Mouse (Mus musculus) neural tube, embryonic 10.5 days (tissue): ENCODE results near the gene Agbl1.

Source experiments
- DNase-seq: peaks from one replicate; pipeline ENCODE4 v3.0.0-alpha.2; 2017; ENCODE audit warnings: low spot score; ENCODE audit errors: extremely low spot score

The Agbl1 gene

DNA sequence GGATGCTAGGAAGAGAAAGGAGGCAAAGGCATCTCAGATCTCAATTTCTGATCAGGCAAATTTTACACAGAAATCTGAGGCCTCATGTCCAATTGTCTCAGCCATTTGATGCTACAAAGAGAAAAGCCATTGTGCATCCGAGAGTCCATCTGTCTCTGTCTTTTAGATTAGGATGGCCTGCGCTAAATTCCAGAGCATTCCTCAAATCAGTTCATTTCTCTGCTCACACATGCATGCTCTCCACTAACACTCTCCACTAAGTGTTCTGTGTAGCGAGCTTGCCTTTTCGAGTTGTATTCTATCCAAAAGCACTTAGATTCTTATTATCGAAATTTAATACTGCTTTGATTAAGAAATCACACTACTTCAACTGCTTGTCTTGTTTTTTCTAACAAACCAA, 159.6 kb downstream of the Agbl1 start:
- no peak for DNase-seq

DNA sequence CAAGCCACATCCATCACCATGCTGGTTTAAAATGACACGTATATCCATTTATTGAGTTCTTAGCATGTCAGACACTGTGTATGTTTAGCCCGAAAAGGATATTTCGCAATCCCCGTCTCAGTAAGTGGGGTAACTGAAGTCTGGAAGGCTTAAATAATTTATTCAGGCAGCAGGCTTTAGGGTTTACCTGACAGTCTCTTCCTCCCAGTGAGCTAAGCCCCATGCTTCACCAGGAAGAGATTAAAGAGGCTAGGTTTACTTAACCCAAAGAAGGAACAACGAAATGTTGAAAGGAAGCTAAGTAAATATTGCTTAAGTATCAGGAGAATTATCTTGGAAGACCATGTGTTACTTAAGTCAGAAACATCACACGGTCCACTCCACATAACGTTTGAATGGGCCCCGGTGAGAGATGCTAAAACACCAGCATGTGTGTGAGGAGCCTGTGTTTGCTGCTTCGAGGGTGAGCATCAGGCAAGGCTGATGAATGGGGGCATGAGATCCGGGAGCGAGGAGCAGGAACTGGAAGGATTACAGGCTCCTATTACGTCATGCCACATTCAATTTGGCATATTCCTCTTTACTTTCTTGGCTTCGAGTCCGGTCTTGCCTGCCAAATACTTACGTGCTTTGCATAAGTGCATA, 162.7 kb downstream of the Agbl1 start:
- DNase-seq, result no peak

DNA sequence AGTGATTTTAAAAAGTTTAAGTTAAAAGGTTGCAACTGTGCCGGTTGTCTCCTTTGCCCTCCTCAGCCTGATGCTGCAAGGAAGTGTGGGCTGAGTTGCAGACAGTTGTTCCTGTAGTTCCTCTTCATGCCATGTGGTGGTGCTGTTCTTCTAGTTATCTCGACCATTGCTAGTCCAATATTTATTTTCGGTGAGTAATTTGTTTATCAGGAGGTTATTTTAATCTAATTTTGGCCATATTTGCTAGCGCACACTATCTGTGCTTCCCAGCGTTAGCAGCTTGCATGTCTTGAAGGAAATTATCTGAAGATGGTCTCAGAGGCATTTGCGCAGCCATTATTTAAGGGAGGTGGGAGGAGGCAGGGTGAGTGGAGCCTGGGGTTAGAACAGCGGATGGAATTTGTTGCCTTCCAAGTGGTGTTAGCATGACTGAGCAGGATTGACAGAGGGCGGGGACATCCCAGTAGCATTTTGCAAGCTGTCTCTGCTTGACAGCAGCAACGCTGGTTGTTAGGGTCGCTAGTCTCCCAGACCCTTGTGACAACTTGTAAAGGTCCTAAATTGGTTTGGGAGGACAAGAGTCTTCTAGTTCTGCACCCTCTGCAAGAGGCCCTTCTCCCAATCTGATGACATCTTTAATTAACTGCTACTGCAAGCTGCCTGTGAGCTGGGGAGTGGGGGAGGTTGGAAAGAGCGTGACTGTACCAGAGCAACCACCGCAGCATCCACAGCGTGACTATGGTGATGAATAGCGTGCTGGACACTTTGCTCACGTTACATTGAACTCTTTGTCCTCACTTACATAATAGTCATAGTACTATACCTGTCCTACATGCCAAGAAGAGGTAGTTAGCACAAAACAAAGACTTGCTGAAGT, 163.5 kb downstream of the Agbl1 start:
- peak; percentile 67 for DNase-seq

DNA sequence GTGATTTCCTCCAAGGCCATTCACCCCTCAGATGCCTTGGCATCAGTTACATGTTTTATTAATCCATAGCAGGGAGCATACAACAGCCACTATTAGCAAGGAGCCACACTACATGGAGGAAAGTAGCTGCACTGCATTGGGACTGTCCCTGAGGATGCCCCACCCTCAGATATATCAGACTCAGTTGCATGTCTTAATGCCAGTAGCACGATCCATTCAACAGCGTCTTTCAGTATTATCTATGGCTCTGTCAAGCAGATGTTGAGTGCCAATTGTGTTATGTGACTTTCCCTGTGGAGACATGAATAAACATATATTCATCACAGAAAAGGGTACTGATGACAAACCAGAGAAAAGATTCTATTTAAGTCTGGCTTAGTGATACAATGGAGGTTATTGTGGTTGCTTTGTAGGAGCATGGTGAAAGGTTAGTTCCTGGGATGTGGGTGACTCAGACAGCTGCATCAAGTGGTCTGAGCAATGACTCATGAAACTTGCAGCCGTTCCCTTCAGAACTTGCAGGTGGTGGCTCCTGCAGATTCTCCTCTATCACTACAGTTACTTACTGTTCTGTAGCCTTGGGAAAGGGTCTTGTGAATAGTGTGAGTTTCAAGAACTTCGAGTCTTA, 178.4 kb downstream of the Agbl1 start:
- no peak for DNase-seq

DNA sequence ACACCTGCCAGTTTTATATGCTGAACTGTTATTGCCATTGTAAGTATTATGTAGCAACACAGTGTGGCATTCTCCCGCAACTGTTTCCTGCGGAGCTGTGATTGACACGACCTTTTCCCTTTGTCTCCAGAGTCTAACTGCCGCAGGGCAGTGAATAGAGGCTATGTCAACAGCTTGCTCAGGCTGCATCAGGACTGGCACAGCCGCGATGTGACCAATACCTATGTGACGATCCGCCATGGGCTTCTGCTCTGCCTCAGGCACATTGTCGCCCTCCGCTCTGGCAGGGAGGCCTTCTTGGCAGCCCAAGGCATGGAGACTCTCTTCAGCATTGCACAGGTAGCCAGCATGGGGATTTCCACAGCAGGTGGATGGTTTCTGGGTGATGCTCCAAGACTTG, 179.3 kb downstream of the Agbl1 start:
- no peak for DNase-seq

DNA sequence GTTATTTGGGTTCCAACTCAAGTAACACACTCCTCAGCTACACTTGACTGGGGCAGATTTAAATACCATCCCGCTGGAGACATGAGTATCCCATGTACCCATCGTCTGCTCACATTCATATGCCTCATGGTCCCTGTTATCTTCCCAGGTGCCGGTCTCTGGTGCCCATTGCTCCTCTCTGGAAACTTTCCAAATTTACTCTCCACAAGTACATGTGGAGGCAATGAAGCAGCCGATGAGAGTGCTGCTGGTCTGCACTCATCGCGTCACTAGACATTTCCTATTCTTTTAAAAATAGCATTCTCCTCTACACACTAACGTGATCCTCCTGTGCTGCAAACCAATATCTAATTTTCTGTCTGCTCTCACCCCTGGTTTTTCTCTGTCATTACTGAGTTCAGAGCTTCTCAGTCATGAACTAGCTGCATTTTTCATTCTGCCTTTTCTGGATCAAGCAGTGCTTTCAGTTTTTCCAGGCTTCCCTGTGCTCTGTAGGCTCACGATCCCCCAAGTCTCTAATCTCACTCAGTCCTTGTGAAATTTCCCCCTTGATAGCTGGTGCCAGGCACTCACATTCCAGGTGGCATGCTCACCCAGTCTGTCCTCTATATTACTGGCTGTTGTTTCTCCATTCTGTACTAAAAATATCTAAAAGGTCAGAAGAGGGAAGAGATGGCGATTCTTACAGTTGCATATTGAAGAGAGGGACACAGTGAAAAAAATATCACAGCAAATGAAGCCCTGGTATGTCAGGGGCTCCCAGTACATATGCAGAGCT, 180.9 kb downstream of the Agbl1 start:
- DNase-seq, result no peak

DNA sequence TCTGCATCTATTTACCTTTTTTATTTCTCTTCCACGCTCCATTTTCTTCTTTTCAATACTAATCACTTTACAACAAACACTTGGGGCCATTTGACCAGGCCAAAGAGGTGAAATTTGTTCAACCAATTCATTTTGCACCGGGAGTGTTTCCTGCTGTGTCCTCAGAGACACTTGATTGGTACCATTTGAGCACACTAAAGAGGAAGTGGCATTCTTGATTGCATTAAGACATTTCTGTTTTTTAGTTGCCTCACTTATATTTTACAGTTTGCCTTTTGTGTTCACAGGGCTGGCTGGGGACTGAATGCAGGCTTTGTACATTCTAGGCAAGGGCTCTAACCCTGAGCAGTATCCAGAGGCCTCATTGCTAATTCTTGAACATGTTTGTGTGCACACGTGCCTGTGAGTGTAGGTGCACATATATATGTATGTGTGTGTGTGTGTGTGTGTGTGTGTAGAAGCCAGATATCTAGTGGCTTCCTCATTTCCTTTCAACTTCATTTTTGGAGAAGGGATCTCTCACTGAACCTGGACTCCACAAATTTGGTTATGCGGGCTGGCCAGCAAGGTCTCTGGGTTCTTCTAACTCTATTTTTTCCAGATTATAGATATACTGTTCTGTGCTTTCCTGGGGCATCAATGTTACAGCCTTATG, 182.4 kb downstream of the Agbl1 start:
- no peak for DNase-seq

DNA sequence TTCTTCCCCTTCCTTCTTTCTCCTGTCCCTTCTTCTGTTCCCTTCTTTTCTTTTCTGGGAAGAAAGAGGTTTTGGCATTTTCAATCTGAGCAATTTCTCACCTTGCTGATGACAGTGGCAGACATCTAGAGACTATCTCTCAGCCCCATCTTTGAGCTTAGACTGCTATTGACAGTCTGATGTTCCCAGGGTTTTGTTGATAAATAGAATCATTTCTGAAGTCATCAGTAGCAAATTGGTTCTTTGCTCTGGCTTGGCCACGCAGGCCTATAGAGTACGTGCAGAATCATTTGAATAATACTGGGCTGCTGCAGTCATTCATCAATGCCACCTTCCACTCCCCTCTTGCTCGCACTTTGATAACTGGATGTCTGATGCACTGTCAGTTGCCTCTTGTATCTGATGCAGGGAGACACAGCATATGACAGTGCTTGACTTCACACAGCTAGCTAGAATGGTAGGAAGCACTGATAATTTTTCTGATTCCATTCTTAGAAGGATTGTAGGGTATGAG, 186.5 kb downstream of the Agbl1 start:
- DNase-seq, result no peak

DNA sequence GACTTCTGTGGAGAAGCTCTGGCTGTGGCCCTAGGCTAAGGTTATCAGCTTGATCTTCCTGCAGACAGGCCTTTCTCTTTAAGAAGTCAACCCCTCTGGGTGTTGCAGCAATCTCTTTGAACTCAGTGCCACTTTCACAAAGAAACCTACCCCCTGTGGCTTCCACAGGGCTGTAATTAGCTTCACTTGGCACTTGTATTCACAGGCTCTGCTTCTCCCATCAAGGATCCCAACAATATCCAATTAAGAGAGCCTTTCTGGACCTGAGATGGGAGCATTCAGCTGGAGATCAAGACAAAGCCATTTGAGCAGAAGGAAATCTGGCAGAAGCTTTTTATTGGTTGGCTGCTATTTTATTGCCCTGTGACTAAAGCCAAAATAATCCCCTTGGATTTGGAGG, 208.9 kb downstream of the Agbl1 start:
- no peak for DNase-seq

DNA sequence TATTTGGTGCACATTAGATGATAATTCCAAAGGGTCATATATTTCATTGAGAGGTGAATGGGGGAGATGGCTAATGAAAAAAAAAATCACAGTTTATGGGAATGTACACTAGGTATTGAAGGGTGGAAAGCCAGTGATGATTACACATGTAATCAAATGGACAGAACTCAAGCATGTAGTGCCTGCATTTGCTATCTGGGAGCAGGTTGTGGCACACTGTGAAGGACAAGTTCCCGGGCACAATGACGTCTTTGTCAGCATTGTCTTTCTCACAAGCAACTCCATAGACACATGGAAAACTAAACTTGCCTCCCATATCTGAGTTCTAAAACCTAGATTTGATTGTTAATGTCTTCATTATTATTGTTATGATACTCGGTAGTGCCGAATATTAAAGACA, 209.3 kb downstream of the Agbl1 start:
- no peak for DNase-seq

DNA sequence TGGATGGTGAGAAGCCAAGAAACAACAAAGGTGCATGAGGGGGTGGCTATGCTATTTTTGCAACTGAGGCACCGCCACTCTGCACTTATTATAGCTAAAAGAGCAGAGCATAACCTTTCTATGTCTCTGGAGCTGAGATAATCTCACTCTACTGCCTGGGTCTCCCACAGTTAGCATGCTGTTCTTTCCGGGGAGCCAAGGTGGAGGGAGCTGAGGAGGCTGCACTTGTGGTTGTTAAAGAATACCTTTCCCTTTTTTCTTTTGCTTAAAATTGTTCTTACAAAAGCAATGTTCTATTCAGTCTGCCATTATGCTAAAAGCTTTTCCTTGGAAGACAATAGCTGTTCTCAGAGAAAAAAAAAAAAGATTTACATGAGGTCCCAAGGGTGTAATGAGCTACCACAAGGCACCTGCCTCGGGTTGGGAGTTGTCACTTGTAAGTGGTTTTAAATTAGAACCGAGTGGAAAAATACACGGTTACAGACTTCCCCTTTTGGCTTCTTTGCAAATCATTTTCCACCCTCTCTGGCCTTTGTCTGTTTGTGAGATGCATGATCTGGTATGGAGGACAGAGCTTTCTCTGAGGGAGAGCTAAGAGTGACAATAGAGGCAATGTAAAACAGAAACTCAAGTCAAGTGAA, 232.8 kb downstream of the Agbl1 start:
- DNase-seq, result no peak

DNA sequence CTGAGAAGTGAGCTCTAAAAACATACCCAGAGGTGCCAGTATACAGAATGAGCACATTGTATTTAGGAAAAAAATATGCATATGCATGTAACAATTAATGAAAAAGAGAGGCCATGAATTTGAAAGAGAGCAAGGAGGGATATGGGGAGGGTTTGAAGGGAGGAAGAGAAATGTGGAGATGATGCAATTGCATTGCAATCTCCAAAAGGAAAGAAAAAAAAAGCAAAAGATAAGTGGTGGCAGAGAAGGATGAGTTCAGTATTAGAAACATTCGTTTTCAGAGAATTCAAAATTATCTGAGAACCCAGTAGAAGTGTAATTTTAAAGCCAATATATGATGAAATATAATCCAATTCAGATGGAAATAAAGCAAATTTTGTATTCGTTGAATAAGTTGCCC, 236.7 kb downstream of the Agbl1 start:
- no peak for DNase-seq

DNA sequence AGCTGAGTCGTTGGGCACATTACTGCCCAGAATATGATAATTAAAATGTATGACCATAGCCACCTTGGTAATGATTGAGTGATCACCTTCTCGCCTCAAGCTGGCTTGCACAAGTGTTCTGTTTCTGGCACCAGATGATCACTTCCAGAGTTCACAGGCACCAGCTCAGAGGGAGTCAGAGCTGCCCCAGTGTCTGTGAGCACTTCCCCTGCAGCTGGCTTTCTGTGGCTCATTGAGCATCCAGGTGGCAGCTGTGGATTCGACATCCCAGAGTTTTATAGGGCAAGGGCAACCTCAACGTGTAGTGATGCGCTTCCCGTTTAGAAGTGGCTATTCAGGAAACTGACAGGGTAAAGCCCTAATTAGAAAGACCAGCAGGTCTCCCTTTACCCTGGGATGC, 244.5 kb downstream of the Agbl1 start:
- no peak for DNase-seq

DNA sequence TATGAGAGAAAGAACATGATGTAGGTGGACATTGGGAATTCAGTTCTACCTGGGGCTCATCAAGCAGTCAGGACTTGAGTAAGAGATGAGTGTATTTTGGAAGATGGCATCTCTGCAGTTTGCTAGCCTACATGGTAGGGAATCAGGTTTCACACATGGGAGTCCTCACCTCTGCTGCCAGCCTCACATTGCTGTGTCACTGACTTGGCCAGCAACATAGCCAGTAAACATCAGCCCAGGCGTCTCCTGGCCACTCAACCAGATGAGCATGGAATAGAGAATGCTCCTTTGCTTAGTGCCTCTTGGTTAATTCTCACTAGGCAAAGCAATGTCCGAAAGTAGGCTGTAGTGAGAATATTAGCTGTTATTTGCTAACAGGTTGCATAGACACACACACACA, 255.9 kb downstream of the Agbl1 start:
- DNase-seq, result no peak

DNA sequence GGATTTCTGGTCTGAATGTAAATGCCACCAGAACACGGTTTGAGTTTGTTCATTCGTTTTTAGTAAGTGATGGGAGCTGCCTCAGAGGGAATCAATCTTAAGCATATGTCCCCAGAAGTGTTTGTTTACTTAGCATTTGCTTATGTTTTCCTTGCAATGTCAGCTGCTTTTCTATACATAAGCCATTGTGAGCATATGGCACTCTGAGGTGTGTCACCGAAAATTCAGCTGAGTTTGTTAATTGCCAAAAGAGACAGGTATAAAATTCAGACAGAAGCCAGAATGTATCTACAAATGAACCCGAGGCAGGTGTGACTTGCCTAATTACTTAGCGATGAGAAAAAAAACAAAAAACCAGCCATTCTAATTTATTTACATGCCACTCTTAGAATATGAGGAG, 257.8 kb downstream of the Agbl1 start:
- no peak for DNase-seq

DNA sequence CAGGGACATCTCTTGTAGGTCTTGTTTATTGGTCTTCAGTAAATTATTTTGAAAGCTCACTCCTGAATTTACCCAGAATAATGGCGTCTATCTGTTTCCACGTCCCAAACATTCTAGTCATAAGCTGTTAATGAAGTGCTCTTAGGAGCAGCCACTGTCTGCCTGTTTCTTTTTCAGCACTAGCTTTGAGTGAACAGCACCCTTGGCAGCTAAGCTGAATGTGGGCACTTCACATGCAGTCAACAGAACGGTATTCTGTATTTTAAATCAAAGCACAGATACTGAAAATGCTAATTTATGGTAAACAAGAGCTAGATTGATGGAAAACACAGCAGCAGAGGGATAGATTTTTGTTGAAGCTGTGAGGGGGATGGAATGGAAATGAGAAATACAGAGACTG, 294.6 kb downstream of the Agbl1 start:
- no peak for DNase-seq

DNA sequence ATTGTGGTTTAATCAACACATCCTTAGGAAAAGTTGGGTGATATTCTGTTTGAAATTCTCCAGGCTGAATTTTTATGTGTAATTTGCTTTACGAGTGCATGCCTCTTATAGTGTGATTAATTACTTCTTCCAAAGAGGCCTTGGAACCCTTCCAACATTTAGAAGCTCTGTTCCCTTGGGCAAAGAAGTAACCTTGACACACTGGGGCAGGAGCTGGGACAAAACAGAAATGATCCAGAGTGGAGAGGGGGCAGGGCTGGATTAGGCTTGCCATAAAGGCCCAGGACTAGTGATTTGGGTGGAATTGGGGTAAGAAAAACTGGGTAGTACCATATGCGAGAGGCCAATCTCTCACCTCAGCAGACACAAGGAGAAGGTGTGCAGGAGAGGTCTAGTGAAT, 316.8 kb downstream of the Agbl1 start:
- no peak for DNase-seq

DNA sequence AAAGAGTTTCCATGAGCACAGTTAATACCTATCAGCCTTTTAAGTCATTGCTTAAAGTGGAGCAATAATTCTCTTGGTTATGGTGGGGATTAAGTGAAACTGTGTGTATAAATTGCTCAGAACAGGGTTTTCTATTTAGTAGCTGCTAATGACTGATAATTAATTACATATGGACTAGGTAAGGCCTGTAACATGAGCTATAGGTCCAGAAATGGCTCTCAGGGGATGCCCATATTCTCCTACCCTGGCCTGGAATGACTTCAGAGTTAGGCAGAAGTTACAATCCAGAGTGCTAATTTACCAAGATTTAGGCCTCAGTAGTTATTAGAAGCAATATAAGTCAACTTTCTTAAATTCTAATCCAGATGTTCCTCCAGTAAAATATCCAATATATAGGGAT, 317.6 kb downstream of the Agbl1 start:
- DNase-seq, result no peak

DNA sequence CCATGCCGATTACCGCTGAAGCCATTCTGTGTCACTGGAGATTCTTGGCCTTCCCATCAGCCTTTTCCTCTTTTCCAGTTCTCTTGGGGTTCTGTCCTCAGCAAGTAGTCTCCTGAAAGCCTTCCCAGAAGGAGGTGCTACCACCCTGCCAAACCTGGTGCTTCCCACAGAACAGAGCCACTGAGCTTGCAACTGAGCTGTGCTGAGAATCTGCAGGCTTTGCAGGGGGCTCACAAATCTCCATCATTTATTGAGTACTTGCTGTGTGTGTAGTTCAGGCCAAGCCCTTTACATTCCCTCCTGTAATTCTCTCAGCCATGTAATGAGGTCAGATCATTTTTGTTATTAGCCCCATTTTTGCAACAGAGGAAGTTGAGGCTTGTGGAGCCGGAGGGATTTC, 322.2 kb downstream of the Agbl1 start:
- no peak for DNase-seq

DNA sequence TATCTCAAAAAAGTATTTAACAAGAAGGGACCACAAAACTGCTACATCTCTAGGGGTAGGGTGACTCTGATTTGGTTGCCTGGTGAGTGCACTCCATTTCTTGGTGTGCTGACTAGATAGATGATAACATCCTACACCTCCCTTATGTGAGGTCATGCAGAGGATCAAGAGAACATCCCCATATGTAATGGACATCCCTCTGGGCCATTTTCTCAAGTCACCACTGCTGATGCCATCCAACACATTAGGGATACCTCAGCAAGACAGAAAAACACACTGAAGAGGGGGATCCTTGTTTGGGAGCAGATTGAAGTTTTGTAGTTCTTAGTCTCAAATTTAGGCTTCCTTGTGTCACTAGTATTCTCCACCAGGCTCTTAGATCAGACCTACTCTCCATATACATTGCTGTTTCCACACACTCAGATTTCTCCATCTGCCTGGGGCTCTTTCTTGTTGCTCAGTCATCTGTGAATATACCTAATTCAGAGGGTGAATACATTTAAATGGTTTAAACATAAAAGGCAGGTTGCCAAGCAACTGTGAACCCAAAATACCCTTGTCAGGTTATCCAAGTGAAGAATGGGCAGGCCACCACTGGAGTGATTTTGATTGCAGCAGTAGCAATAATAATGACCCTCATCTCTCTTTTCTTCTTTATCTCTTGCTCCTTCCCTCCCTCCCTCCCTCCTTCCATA, 331.0 kb downstream of the Agbl1 start:
- peak; percentile 21 for DNase-seq
